Mouse (Mus musculus): ENCODE data around the gene Atp7a. TPM values are rescaled to one million over a fixed set of nuclear protein-coding genes. Genes with fewer than 3 reads are reported as not detected.
"Not testable (repeated sequence)": the region's sequence is repeated elsewhere in the genome, so short reads cannot be mapped to it uniquely, and the experiment has no call there.

Atp7a gene
- 44.3 and 49.6 TPM in 2 replicates for total RNA-seq (2017)

DNA sequence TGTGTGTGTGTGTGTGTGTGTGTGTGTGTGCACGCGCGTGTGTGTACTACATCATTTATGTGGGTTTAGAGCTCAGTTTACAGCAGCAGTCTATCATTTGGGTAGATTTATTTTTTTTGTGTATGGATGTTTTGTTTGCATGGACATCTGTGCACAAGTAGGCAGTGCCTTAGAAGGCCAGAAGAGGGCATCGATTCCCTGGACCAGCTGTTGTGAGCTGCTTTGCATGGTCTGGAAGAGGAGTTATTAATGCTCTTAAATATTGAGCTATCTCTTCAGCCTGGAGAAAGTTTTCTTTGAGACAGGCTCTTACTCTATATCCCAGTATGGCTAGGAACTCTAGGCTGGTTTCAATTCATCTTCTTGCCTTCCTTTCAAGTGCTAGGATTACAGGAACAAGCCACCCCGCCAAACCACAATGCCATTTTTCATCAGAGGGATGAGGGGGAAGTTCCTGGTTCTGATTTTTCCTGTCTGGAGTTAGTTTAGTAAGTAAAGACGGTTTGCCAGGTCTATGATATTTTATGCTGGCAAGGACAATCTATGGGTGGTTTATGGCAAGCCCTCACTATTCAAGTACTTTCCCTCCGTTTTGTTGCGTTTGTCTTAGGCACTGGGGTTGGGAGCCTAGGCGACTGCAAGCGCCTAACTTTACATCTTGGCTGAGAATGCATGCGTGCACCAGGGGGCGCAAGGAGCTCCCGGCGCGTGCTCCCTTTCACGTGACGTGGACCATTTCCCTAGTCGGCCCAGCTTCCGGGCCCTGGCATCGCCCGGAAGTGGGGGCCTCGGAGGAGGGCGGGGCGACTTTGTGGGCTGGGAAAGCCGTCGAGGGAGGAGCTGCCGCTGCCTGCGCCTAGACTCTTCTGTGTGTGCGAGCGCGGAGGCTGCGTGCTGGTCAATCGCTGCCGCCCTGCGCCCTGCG lies at the start of gene Atp7a:
Gene Atp7a (plus strand): TSS at position 859 of the 925 bp plus-strand sequence.
- peak; percentile 98 for ATAC-seq (ENCODE audit: extremely low read depth, insufficient number of reproducible peaks, low FRiP score, poor library complexity, severe bottlenecking)

- no peak for ATAC-seq (ENCODE audit: extremely low read depth, insufficient number of reproducible peaks, low FRiP score, poor library complexity, severe bottlenecking)
Measured at GRCm38 (mm10) chrX:106001605-106002004, 25.5 kb upstream of the Atp7a start.

DNA sequence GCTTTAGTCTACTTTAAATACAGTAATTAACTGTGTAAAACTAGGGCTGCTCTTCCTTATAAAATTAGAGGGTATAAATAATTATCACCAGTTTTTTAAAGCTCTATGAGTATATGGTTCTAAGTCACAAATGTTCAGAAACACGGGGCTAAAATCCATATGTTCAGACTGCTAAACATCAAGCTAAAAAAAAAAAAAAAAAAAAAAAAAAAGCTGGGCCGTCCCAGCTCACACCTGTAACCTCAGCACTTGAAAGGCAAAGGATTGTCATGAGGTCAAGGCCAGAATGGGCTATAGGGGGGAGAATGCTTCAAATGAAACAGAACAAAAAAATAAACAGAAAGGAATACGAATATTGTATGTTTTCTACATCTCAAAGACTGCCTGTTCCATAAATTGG lies 16.3 kb upstream of the Atp7a start:
- no peak for ATAC-seq (ENCODE audit: extremely low read depth, insufficient number of reproducible peaks, low FRiP score, poor library complexity, severe bottlenecking)

DNA sequence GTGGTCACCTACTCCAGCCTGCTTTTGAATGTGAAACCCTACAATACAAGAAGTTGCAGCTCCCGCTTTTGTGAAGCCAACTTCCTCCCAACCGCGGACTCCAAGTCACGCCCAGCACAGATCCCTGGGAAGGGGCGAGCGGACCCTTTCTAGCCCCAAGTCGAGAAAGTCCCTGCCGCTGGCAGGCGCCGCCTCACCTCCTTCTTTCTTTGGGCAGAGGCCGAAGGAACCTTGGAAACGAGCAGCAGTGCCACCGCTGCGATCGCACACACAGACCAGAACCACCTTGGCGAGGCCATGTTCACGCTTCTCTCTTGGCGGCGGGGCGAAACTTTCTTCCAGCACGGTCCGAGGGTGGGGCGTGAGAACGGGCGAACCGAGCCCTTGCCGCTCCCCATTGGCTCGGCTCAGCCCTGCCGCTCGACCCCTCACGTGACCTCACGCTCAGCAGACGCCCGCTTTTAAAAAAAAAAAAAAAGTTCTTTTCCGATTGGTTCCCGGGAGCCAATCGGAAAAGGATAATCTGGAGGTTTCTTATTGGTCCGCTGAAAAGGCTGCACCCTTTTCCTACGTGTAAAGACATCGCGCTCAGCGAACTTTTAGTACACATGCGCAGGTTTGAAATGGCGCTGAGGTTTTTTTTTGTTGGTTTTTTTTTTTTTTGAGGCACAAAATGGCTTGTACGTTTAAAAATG lies 15.5 kb upstream of the Atp7a start, which contains the start of gene Magt1:
Gene Magt1 (minus strand): TSS at position 442 of the 695 bp plus-strand sequence.
- peak; percentile 88 for ATAC-seq (ENCODE audit: extremely low read depth, insufficient number of reproducible peaks, low FRiP score, poor library complexity, severe bottlenecking)

GRCm38 (mm10) chrX:106012559-106012958 lies 14.5 kb upstream of the Atp7a start:
- no peak for ATAC-seq (ENCODE audit: extremely low read depth, insufficient number of reproducible peaks, low FRiP score, poor library complexity, severe bottlenecking)

DNA sequence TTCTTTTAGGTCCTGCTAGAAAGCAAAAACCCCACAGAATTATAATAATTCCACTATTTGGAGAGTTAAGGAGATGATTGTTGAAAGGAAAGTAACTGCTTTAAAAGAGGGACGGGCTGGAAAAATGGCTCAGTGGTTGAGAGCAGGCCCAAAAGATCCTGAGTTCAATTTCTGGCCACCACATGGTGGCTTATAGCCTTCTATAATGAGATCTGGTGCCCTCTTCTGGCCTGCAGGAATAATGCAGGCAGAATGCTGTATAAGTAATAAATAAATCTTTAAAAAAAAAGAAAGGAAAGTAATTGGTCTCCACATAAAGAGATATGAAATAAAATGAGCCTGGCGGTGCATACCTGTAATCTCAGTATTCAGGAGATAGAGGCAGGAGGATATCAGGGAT lies 13.9 kb upstream of the Atp7a start:
- peak; percentile 50; the same call in 1 of the 2 replicates for ATAC-seq (ENCODE audit: extremely low read depth, insufficient number of reproducible peaks, low FRiP score, poor library complexity, severe bottlenecking)

GRCm38 (mm10) chrX:106014741-106015377 lies 12.2 kb upstream of the Atp7a start:
- not testable (repeated sequence) for ATAC-seq (ENCODE audit: extremely low read depth, insufficient number of reproducible peaks, low FRiP score, poor library complexity, severe bottlenecking)

DNA sequence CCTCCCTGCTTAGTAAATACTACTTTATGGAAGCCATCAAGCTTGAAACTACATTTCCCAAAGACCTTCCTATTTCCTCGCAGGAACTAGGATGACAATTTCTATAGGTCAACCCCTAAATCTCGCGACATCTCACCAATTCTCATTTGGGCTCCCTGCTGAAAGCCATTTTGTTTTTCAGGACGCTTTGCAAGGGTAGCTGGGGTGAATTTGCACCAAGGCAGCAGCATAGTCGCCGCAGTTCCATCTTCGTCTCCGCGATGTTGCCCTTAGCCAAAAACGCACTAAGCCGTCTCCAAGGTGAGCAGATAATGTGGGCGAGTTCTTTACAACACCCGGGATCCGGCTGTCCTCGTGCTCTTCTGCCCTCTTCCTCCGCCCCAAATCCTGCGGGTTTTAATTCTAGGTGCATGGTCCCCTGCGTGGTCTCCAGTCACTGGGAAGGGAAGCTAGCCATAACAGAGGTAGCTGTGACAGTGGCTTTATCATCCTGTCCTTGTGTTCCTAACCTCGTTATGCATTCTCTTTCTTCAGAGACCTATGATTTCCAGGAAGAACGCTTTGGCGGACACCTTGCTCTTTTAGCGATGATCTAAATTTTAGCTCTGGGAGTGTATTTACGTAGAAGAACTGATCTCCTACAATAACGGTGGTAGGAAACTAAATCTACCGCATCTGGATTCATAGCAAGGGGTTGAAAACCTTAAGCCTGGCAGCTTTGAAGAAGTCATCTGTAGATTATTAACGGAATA lies 11.3 kb upstream of the Atp7a start, which contains the start of gene Cox7b:
Gene Cox7b (plus strand): TSS at position 130 of the 752 bp plus-strand sequence.
- peak; percentile 55 for ATAC-seq (ENCODE audit: extremely low read depth, insufficient number of reproducible peaks, low FRiP score, poor library complexity, severe bottlenecking)

DNA sequence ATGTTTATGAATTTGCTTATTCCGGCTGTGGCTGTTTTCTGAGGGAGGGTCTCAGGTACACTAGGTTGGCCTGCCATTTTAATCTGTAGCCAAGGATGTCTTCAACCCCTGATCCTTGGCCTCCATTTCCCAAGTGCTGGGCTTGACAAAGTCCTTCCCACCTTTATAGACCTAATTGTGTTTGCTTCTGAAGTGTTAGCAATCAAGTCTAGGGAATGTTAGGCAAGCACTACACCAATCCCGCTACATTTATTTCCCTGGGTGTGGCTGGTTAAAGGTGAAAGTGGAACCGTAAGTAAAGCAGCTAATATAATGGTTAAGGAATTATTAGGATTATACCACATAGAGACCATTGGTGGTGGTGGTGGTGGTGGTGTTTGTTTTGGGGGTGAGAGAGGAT lies 10.0 kb upstream of the Atp7a start:
- ATAC-seq (ENCODE audit: extremely low read depth, insufficient number of reproducible peaks, low FRiP score, poor library complexity, severe bottlenecking), result no peak

- no peak for ATAC-seq (ENCODE audit: extremely low read depth, insufficient number of reproducible peaks, low FRiP score, poor library complexity, severe bottlenecking)
Measured at GRCm38 (mm10) chrX:106017516-106017915, 9.6 kb upstream of the Atp7a start.

GRCm38 (mm10) chrX:106027343-106027674 lies 233 bp downstream of the Atp7a start:
- no peak for ATAC-seq (ENCODE audit: extremely low read depth, insufficient number of reproducible peaks, low FRiP score, poor library complexity, severe bottlenecking)

DNA sequence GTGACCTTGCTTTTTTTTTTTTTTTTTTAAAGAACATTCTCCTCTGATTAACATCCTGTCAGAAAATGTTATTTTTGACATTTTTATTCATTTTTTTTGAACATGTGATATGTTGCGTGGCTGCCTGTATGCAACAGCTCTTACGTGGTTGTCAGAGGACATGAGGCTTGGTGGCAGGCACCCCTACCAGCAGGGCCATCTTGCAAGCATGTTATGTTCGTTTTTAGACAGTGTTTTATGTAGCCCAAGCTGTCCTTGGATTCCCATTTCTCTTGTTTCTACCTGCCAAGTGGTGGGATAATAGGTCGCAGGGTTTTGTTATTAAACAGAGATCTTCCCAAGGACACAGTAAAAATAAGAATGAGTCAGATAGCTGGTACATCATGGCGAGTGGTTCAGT lies 3.1 kb downstream of the Atp7a start:
- ATAC-seq (ENCODE audit: extremely low read depth, insufficient number of reproducible peaks, low FRiP score, poor library complexity, severe bottlenecking), result no peak

DNA sequence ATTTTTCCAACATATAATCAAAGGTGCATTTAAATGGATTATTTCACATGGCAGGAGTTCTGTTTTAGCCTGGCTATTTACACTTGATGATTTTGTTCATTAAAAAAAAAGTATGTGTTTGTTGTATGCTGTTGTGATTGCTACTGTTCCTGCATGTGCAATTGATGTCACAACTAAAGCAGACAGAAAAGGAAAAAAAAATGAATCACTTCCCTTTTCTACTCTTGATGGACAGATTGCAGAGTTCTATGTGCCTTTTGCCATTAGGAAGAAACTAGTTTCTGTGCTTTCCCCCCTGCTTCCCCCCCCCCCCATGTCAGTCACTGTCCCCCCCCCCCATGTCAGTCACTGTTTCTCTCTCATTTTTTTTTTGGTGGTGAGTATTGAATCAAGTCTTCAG lies 4.0 kb downstream of the Atp7a start:
- peak; percentile 43; the same call in 1 of the 2 replicates for ATAC-seq (ENCODE audit: extremely low read depth, insufficient number of reproducible peaks, low FRiP score, poor library complexity, severe bottlenecking)

GRCm38 (mm10) chrX:106035727-106036126 lies 8.7 kb downstream of the Atp7a start:
- peak; percentile 63; the same call in 1 of the 2 replicates for ATAC-seq (ENCODE audit: extremely low read depth, insufficient number of reproducible peaks, low FRiP score, poor library complexity, severe bottlenecking)

DNA sequence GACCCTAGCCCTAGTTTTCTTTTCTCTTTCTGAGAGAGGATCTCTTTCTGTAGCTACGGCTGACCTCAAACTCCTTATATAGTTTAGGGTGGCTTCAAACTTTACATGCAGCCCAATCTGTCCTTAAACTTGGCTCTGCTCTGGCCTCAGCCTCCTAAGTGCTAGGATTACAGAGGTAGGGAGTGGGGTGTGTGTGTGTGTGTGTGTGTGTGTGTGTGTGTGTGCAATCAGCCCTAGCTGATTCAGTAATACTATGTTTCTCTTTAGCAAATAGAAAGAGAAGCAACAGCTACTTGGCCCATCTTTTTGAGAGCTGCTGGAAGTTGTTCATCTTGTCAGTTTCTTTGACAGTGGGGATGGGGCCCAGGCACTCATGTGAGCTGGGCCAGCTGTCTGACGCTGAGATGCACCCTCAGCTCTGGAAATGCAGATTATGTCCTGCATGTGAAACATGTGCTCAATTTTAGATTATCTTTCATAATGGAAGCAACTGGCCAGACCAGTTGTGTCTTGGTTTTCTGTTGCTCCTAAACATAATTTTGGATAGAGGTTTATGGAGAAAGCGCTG lies 10.2 kb downstream of the Atp7a start:
- ATAC-seq (ENCODE audit: extremely low read depth, insufficient number of reproducible peaks, low FRiP score, poor library complexity, severe bottlenecking), result no peak

- ATAC-seq (ENCODE audit: extremely low read depth, insufficient number of reproducible peaks, low FRiP score, poor library complexity, severe bottlenecking), result no peak
Measured at GRCm38 (mm10) chrX:106043863-106044617, 17.0 kb downstream of the Atp7a start.

GRCm38 (mm10) chrX:106045455-106045854 lies 18.4 kb downstream of the Atp7a start:
- no peak for ATAC-seq (ENCODE audit: extremely low read depth, insufficient number of reproducible peaks, low FRiP score, poor library complexity, severe bottlenecking)

DNA sequence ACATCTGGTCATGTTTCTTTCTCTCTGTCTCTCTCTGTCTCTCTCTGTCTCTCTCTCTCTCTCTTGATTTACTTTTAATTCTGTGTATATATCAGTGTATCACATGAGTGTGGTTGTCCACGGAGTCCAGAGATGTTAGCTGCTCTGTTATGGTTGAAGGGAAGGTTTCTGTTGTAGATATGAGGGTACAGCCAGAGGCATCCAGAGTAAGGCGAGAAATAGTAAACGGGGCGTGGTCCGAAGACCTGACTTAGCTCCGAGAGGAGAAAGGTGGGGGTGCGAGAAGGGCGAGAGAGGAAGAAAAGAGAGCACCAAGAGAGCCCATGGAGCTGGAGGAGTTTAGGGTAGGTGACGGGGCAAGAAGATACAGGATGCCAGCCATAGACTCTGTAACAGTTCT lies 18.9 kb downstream of the Atp7a start:
- no peak for ATAC-seq (ENCODE audit: extremely low read depth, insufficient number of reproducible peaks, low FRiP score, poor library complexity, severe bottlenecking)
